Mouse (Mus musculus) monocyte, adult 59 days (primary cell): ENCODE measurements around the gene Gfpt1. TPM values are rescaled to one million over a fixed set of nuclear protein-coding genes. Genes with fewer than 3 reads are reported as not detected.

ENCODE experiments used
- total RNA-seq, 2 experiments: library from RNA; stranded (reverse); gene quantifications; one replicate each; pipeline ENCODE4 v1.2.4; 2023

The Gfpt1 gene
- 100 to 1,000 TPM in 1 of 2 experiments, 10 to 100 TPM in 1; 93.2 to 103 TPM for total RNA-seq

GRCm38 (mm10) chr6:87042337-87043130 is at the start of gene Gfpt1:
TSS of gene Gfpt1 (plus strand) at chr6:87042846.

GRCm38 (mm10) chr6:87008887-87009286 is 33.8 kb upstream of the Gfpt1 start, which contains the start of gene Nfu1:
TSS of gene Nfu1 (plus strand) at chr6:87009236.

GRCm38 (mm10) chr6:87104123-87104796 is 61.6 kb downstream of the Gfpt1 start, which contains the start of gene D6Ertd527e:
TSS of gene D6Ertd527e (plus strand) at chr6:87104746.

Other genes starting within 250 kb of the Gfpt1 start
- gene Anxa4, start 249.3 kb upstream of the Gfpt1 start, total RNA-seq: 10 to 100 TPM; 61.9 to 67.0 TPM
- gene Aak1, start 193.3 kb upstream of the Gfpt1 start, total RNA-seq: 10 to 100 TPM; 39.6 to 41.9 TPM
- 10 to 100 TPM; 38.4 to 43.0 TPM for gene Nfu1, start 33.6 kb upstream of the Gfpt1 start, total RNA-seq
- 1 to 10 TPM; 1.0 to 1.3 TPM for gene D6Ertd527e, start 61.9 kb downstream of the Gfpt1 start, total RNA-seq